Mouse (Mus musculus): ENCODE data around the gene Nos1. TPM values are rescaled to one million over a fixed set of nuclear protein-coding genes. Genes with fewer than 3 reads are reported as not detected.
A peak's percentile ranks its signal among the peaks of the same experiment; 100 is the strongest.

Gene Nos1
- total RNA-seq, 2 experiments from 2014 or later: 19.9 to 27.6 TPM

- intact Hi-C loops (cut with DNase I): no loop called here
- no peak for DNase-seq (ENCODE audit: low spot score in 2 of 2)
These were observed 107.3 kb downstream of the Nos1 start for GRCm38 (mm10) chr5:117888126-117888525.

GRCm38 (mm10) chr5:117888946-117889345 is 108.1 kb downstream of the Nos1 start:
- no peak for DNase-seq (ENCODE audit: low spot score in 2 of 2)
- intact Hi-C loops (cut with DNase I): no loop called here

- intact Hi-C loops (cut with DNase I): no loop called here
These were observed 108.7 kb downstream of the Nos1 start for GRCm38 (mm10) chr5:117889571-117889970.

GRCm38 (mm10) chr5:117890871-117891270 is 110.0 kb downstream of the Nos1 start:
- intact Hi-C loops (cut with DNase I): no loop called here
- peak in 1 of 2 experiments; percentile 13 for DNase-seq (ENCODE audit: low spot score in 2 of 2)

More at GRCm38 (mm10) chr5:117889571-117889970, 108.7 kb downstream of the Nos1 start:
- DNase-seq (ENCODE audit: low spot score in 2 of 2): no peak

GRCm38 (mm10) chr5:117891545-117891944 is 110.7 kb downstream of the Nos1 start:
- no peak for DNase-seq (ENCODE audit: low spot score in 2 of 2)
- intact Hi-C loops (cut with DNase I): no loop called here

- DNase-seq (ENCODE audit: low spot score in 2 of 2): no peak
- intact Hi-C loops (cut with DNase I): no loop called here
These were observed 113.2 kb downstream of the Nos1 start for GRCm38 (mm10) chr5:117894050-117894449.

- intact Hi-C loops (cut with DNase I): no loop called here
- DNase-seq (ENCODE audit: low spot score in 2 of 2): no peak
These were observed 117.4 kb downstream of the Nos1 start for GRCm38 (mm10) chr5:117898055-117898806.

GRCm38 (mm10) chr5:117899361-117899760 is 118.5 kb downstream of the Nos1 start:
- intact Hi-C loops (cut with DNase I): no loop called here

GRCm38 (mm10) chr5:117900921-117901705 is 120.3 kb downstream of the Nos1 start:
- intact Hi-C loops (cut with DNase I): no loop called here
- no peak for DNase-seq (ENCODE audit: low spot score in 2 of 2)

More at GRCm38 (mm10) chr5:117899361-117899760, 118.5 kb downstream of the Nos1 start:
- peak in 1 of 2 experiments; percentile 33 for DNase-seq (ENCODE audit: low spot score in 2 of 2)

GRCm38 (mm10) chr5:117903534-117903933 is 122.7 kb downstream of the Nos1 start:
- intact Hi-C loops (cut with DNase I): no loop called here
- DNase-seq (ENCODE audit: low spot score in 2 of 2): no peak

GRCm38 (mm10) chr5:117905728-117906127 is 124.9 kb downstream of the Nos1 start:
- DNase-seq (ENCODE audit: low spot score in 2 of 2): no peak
- intact Hi-C loops (cut with DNase I): no loop called here

- intact Hi-C loops (cut with DNase I): no loop called here
- DNase-seq (ENCODE audit: low spot score in 2 of 2): no peak
These were observed 128.7 kb downstream of the Nos1 start for GRCm38 (mm10) chr5:117909524-117909923.

- DNase-seq (ENCODE audit: low spot score in 2 of 2): peak; percentile 56 to 57
- intact Hi-C loops (cut with DNase I): loop anchor here (10.0 kb wide), 1 partner anchor 52 kb away; no protein-coding TSS in a partner anchor
These were observed 135.5 kb downstream of the Nos1 start for GRCm38 (mm10) chr5:117916349-117916748.

GRCm38 (mm10) chr5:117916906-117917305 is 136.1 kb downstream of the Nos1 start:
- intact Hi-C loops (cut with DNase I): loop anchor here (10.0 kb wide), 1 partner anchor 52 kb away; no protein-coding TSS in a partner anchor
- DNase-seq (ENCODE audit: low spot score in 2 of 2): no peak

- intact Hi-C loops (cut with DNase I): no loop called here
- no peak for DNase-seq (ENCODE audit: low spot score in 2 of 2)
These were observed 141.1 kb downstream of the Nos1 start for GRCm38 (mm10) chr5:117921786-117922528.

GRCm38 (mm10) chr5:117923688-117924087 is 142.9 kb downstream of the Nos1 start:
- DNase-seq (ENCODE audit: low spot score in 2 of 2): no peak
- intact Hi-C loops (cut with DNase I): no loop called here

- intact Hi-C loops (cut with DNase I): no loop called here
- DNase-seq (ENCODE audit: low spot score in 2 of 2): no peak
These were observed 147.7 kb downstream of the Nos1 start for GRCm38 (mm10) chr5:117928553-117928952.

- intact Hi-C loops (cut with DNase I): loop anchor here (2.0 to 5.0 kb wide), 3 partner anchors 95 to 415 kb away; no protein-coding TSS in a partner anchor
These were observed 151.4 kb downstream of the Nos1 start for GRCm38 (mm10) chr5:117932222-117932621.

GRCm38 (mm10) chr5:117932862-117933261 is 152.0 kb downstream of the Nos1 start:
- intact Hi-C loops (cut with DNase I): loop anchor here (2.0 to 5.0 kb wide), 3 partner anchors 96 to 416 kb away; no protein-coding TSS in a partner anchor
- peak; percentile 94 to 95 for DNase-seq (ENCODE audit: low spot score in 2 of 2)

More at GRCm38 (mm10) chr5:117932222-117932621, 151.4 kb downstream of the Nos1 start:
- DNase-seq (ENCODE audit: low spot score in 2 of 2): peak in 1 of 2 experiments; percentile 11
